ENCODE assay signal across 8 mouse cellular contexts in genomic region chr11:46310647-46311063, GRCm38 (mm10). TPM values are rescaled to one million over a fixed set of nuclear protein-coding genes. Genes with fewer than 3 reads are reported as not detected.
A peak's percentile ranks its signal among the peaks of the same experiment; 100 is the strongest.
DNase-seq lines count a peak whose midpoint lies in the region; ATAC-seq and TF ChIP-seq lines count a peak whose summit lies in the region.

No protein-coding gene starts in this region.

- peak overlapping the region; percentile 70; the same call in 1 of the 2 replicates for H3K4me3 ChIP-seq in stomach, embryonic 14.5 days (ENCODE audit: low read depth, low read length)
- H3K4me3 ChIP-seq in stomach, postnatal 0 days (ENCODE audit: low read depth, low read length) = no peak overlapping the region
- peak overlapping the region; percentile 65 for H3K4me3 ChIP-seq in liver, embryonic 15.5 days (replicated peaks)

- no peak overlapping the region for H3K9ac ChIP-seq in stomach, embryonic 14.5 days (replicated peaks; ENCODE audit: low read depth, low read length)
- no peak overlapping the region for H3K9ac ChIP-seq in stomach, postnatal 0 days (ENCODE audit: low read length)
- no peak overlapping the region for H3K9ac ChIP-seq in liver, embryonic 15.5 days

- no peaks in the 10 kb centered on the region for H3K36me3 ChIP-seq in stomach, embryonic 14.5 days (ENCODE audit: control insufficient read depth, insufficient read depth, low read length)
- H3K36me3 ChIP-seq in stomach, postnatal 0 days (ENCODE audit: control insufficient read depth, insufficient read depth, low read length) = no peaks in the 10 kb centered on the region
- no peaks in the 10 kb centered on the region for H3K36me3 ChIP-seq in liver, embryonic 15.5 days (replicated peaks)

- WGBS in stomach, embryonic 14.5 days = 61% methylated on average over 5 of the region's 5 CpGs
- WGBS in stomach, postnatal 0 days = 62% methylated on average over 5 of the region's 5 CpGs
- 31% methylated on average over 5 of the region's 5 CpGs for WGBS in liver, embryonic 15.5 days (ENCODE audit: insufficient replicate concordance)

- no peak for TF ChIP-seq EP300 in stomach, postnatal 0 days (optimal IDR thresholded peaks at IDR 0.05)

- peaks cover 13% of the 10 kb centered on the region for H3K4me1 ChIP-seq in stomach, embryonic 14.5 days (ENCODE audit: control insufficient read depth, insufficient read depth, low read length)
- peaks cover 5% of the 10 kb centered on the region; the same call in 1 of the 2 replicates for H3K4me1 ChIP-seq in stomach, postnatal 0 days (replicated peaks; ENCODE audit: control insufficient read depth, insufficient read depth)
- H3K4me1 ChIP-seq in liver, embryonic 15.5 days (replicated peaks) = peaks cover 25% of the 10 kb centered on the region

- no peak overlapping the region for H3K27ac ChIP-seq in stomach, embryonic 14.5 days (ENCODE audit: low read length)
- no peak overlapping the region for H3K27ac ChIP-seq in stomach, postnatal 0 days (replicated peaks)
- H3K27ac ChIP-seq in liver, embryonic 15.5 days (replicated peaks) = no peak overlapping the region

- no peak for ATAC-seq in CD4-positive, CD25-positive, alpha-beta regulatory T cell, adult 4 months
- no peak for ATAC-seq in stomach, embryonic 14.5 days (ENCODE audit: insufficient number of reproducible peaks, insufficient read depth, low FRiP score, low read depth)
- ATAC-seq in stomach, postnatal 0 days (ENCODE audit: low FRiP score, low TSS enrichment) = no peak
- no peak for ATAC-seq in liver, embryonic 15.5 days (ENCODE audit: insufficient read depth)

- no peaks in the 10 kb centered on the region for H3K9me3 ChIP-seq in stomach, embryonic 14.5 days (ENCODE audit: control insufficient read depth, low read depth, low read length)
- H3K9me3 ChIP-seq in stomach, postnatal 0 days (ENCODE audit: control insufficient read depth, low read length) = no peaks in the 10 kb centered on the region
- H3K9me3 ChIP-seq in liver, embryonic 15.5 days (replicated peaks) = no peaks in the 10 kb centered on the region

- H3K27me3 ChIP-seq in stomach, embryonic 14.5 days (ENCODE audit: control insufficient read depth, insufficient read depth, low read length) = no peaks in the 10 kb centered on the region
- H3K27me3 ChIP-seq in stomach, postnatal 0 days (ENCODE audit: control insufficient read depth, insufficient read depth, low read length) = no peaks in the 10 kb centered on the region
- peaks cover 40% of the 10 kb centered on the region for H3K27me3 ChIP-seq in liver, embryonic 15.5 days

- H3K4me2 ChIP-seq in stomach, embryonic 14.5 days (replicated peaks; ENCODE audit: low read depth, low read length) = peak overlapping the region; percentile 97
- no peak overlapping the region for H3K4me2 ChIP-seq in stomach, postnatal 0 days (replicated peaks; ENCODE audit: low read depth)
- H3K4me2 ChIP-seq in liver, embryonic 15.5 days = peak overlapping the region; percentile 91

- DNase-seq in CD4-positive, CD25-positive, alpha-beta regulatory T cell, adult 2 months (ENCODE audit: low read depth, low spot score) = peak; percentile 30
- DNase-seq in stomach, postnatal 0 days (ENCODE audit: low spot score) = no peak
- DNase-seq in MN1 (ENCODE audit: low spot score) = no peak
- DNase-seq in thymus, postnatal 36 days = no peak
- no peak for DNase-seq in spleen, postnatal 4 days (ENCODE audit: low spot score in 2 of 2)

- TF ChIP-seq CTCF in stomach, postnatal 0 days (IDR thresholded peaks at IDR 0.05; ENCODE audit: low read depth) = no peak

RNA-seq across cellular contexts. Expression of gene Cyfip2, which starts 2.0 kb away (rescaled TPM):
- polyA plus RNA-seq in CD4-positive, CD25-positive, alpha-beta regulatory T cell, adult 4 months (2017; shearing (Covaris generic)) = 10 to 100 TPM; 62.3 to 90.1 TPM
- 12.4 and 13.4 TPM in 2 replicates for polyA plus RNA-seq in stomach, embryonic 14.5 days (2014; fragmentation: Nextera tagmentation; extraction: Ambion mirVana)
- 2.8 and 3.0 TPM in 2 replicates for polyA plus RNA-seq in stomach, postnatal 0 days (2015; fragmentation: Nextera tagmentation; extraction: Ambion mirVana)
- 4.0 and 4.9 TPM in 2 replicates for polyA plus RNA-seq in liver, embryonic 15.5 days (2015; fragmentation: Nextera tagmentation; extraction: Ambion mirVana)
